Comparison of ENCODE assay signal across 13 mouse cellular contexts in the genomic region with DNA sequence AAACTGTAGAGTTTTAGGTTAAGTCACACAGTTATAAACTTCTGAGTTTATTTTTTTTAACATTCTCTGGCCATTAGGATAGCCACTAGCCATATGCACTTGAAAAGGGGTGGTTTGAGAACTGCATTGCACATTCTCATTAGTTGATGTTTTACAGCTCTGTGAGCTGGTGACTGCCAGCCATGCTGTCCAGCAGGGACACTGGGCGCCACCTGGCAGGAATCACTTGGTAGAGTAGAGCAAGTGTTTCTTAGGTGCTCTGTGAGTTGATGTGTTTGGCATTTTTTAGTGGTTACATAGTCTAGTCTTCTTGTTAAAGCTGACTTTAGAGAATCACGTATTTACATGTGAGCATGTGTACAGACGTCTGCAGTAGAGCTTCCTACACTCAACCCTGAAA. TPM values are rescaled to one million over a fixed set of nuclear protein-coding genes. Genes with fewer than 3 reads are reported as not detected.
DNase-seq lines count a peak whose midpoint lies in the region; ATAC-seq and TF ChIP-seq lines count a peak whose summit lies in the region.
"Had no signal": no experiment of that assay in that cellular context is flagged by ENCODE, and none has a peak within 500 bp of the region (broad histone marks: within the 10 kb centered on the region; RNA-seq: fewer than 3 reads in every experiment).

No protein-coding gene starts in this region.

- H3K79me2 ChIP-seq in CH12.LX (replicated peaks; ENCODE audit: control insufficient read depth, extremely low read depth, insufficient read depth, poor library complexity, severe bottlenecking), result peaks cover 14% of the 10 kb centered on the region

- dilution Hi-C loops in CH12.LX (cut with MboI; ENCODE audit: extremely low pct_ligation_motif_present, extremely low pct_unique_long_range_greater_than_20kb, low sequenced_read_pairs), result no loop called here

- DNase-seq in heart, adult 9 months (ENCODE audit: low spot score in 2 of 2), result no peak
- no peak for DNase-seq in CH12.LX (ENCODE audit: extremely low read depth)
- DNase-seq in hindbrain, embryonic 11.5 days (ENCODE audit: low spot score), result no peak
- DNase-seq in midbrain, embryonic 10.5 days (ENCODE audit: low spot score), result no peak
- no peak for DNase-seq in cerebellum, adult 8-10 months
- no peak for DNase-seq in urinary bladder, adult 2 months (ENCODE audit: low spot score)
- no peak for DNase-seq in testis, postnatal 14 days (ENCODE audit: low spot score)
- DNase-seq: cerebellum, adult 2 months; gastrocnemius, postnatal 36 days; lung, postnatal 10 days had no signal

- TF ChIP-seq RAD21 in CH12.LX (IDR thresholded peaks at IDR 0.05; ENCODE audit: low read depth, low read length), result no peak; the same call in none of the 2 replicates

- H3K4me1 ChIP-seq in heart, embryonic 13.5 days, result peaks cover 76% of the 10 kb centered on the region
- peaks cover 26 to 77% of the 10 kb centered on the region in 2 experiments for H3K4me1 ChIP-seq in CH12.LX (ENCODE audit: control insufficient read depth in 1 of 2, insufficient read depth in 2 of 2)
- H3K4me1 ChIP-seq in hindbrain, embryonic 11.5 days (replicated peaks; ENCODE audit: control insufficient read depth, insufficient read depth, low read length), result peaks cover 4% of the 10 kb centered on the region; the same call in 1 of the 2 replicates
- peaks cover 51% of the 10 kb centered on the region for H3K4me1 ChIP-seq in midbrain, embryonic 10.5 days

- H3K27me3 ChIP-seq in heart, embryonic 13.5 days (replicated peaks), result no peaks in the 10 kb centered on the region
- no peaks in the 10 kb centered on the region for H3K27me3 ChIP-seq in CH12.LX (replicated peaks)
- no peaks in the 10 kb centered on the region for H3K27me3 ChIP-seq in hindbrain, embryonic 11.5 days (ENCODE audit: control insufficient read depth, insufficient read depth, low read length)
- no peaks in the 10 kb centered on the region for H3K27me3 ChIP-seq in midbrain, embryonic 10.5 days (ENCODE audit: low read depth, poor library complexity, severe bottlenecking)

- H3K4me3 ChIP-seq in heart, embryonic 13.5 days, result no peak overlapping the region
- H3K4me3 ChIP-seq in CH12.LX (replicated peaks in 1 of 3; ENCODE audit: low read depth in 2 of 3, low read length in 2 of 3, poor library complexity in 1 of 3), result no peak overlapping the region
- H3K4me3 ChIP-seq in hindbrain, embryonic 11.5 days (ENCODE audit: low read depth, low read length), result no peak overlapping the region
- peak overlapping the region; percentile 24 for H3K4me3 ChIP-seq in midbrain, embryonic 10.5 days

- in situ Hi-C loops in CH12.LX (cut with MboI; ENCODE audit: low pct_ligation_motif_present, low pct_unique_long_range_greater_than_20kb, low sequenced_read_pairs), result no loop called here

- peak in 1 of 2 experiments; percentile 29; a peak in 2 of 4 replicates for TF ChIP-seq CTCF in CH12.LX (conservative IDR thresholded peaks at IDR 0.05 in 1 of 2, IDR thresholded peaks at IDR 0.05 in 1 of 2; ENCODE audit: low read depth in 2 of 2, low read length in 2 of 2)

- WGBS in heart, embryonic 13.5 days, result 68% methylated on average over 3 of the region's 3 CpGs
- 76% methylated on average over 3 of the region's 3 CpGs for WGBS in hindbrain, embryonic 11.5 days
- 81% methylated on average over 3 of the region's 3 CpGs for WGBS in midbrain, embryonic 10.5 days

- TF ChIP-seq POLR2A in CH12.LX (IDR thresholded peaks at IDR 0.05; ENCODE audit: low read depth, low read length), result no peak

- no peak for ATAC-seq in heart, embryonic 13.5 days (ENCODE audit: extremely low read depth, insufficient number of reproducible peaks, low FRiP score, low TSS enrichment)
- ATAC-seq in hindbrain, embryonic 11.5 days (ENCODE audit: low FRiP score), result no peak
- ATAC-seq: CD4-positive, CD25-positive, alpha-beta regulatory T cell, adult 4 months; intestine, embryonic 16.5 days had no signal

- H3K36me3 ChIP-seq in heart, embryonic 13.5 days, result peaks cover 79% of the 10 kb centered on the region
- H3K36me3 ChIP-seq in CH12.LX (replicated peaks in 1 of 2; ENCODE audit: control insufficient read depth in 1 of 2, insufficient read depth in 1 of 2, low read length in 1 of 2), result peaks cover 40 to 75% of the 10 kb centered on the region in 2 experiments
- H3K36me3 ChIP-seq in hindbrain, embryonic 11.5 days (ENCODE audit: control insufficient read depth, insufficient read depth, low read length), result peaks cover 5% of the 10 kb centered on the region; the same call in 1 of the 2 replicates
- peaks cover 81% of the 10 kb centered on the region for H3K36me3 ChIP-seq in midbrain, embryonic 10.5 days

- no peaks in the 10 kb centered on the region for H3K9me3 ChIP-seq in heart, embryonic 13.5 days
- H3K9me3 ChIP-seq in CH12.LX (replicated peaks; ENCODE audit: low read length), result no peaks in the 10 kb centered on the region
- H3K9me3 ChIP-seq in hindbrain, embryonic 11.5 days (ENCODE audit: control insufficient read depth, low read length), result no peaks in the 10 kb centered on the region
- H3K9me3 ChIP-seq in midbrain, embryonic 10.5 days (replicated peaks), result no peaks in the 10 kb centered on the region

- H3K9ac ChIP-seq in heart, embryonic 13.5 days, result peak overlapping the region; percentile 38
- H3K9ac ChIP-seq in CH12.LX (ENCODE audit: insufficient read depth, low read depth), result no peak overlapping the region; the same call in 1 of the 2 replicates
- H3K9ac ChIP-seq in hindbrain, embryonic 11.5 days (ENCODE audit: low read depth, low read length), result peak overlapping the region; percentile 27; the same call in 1 of the 2 replicates

- H3K27ac ChIP-seq in heart, embryonic 13.5 days (replicated peaks), result no peak overlapping the region
- no peak overlapping the region for H3K27ac ChIP-seq in CH12.LX (ENCODE audit: insufficient read depth, low read depth)
- peak overlapping the region; percentile 24; the same call in 1 of the 2 replicates for H3K27ac ChIP-seq in hindbrain, embryonic 11.5 days (ENCODE audit: low read depth, low read length)
- H3K27ac ChIP-seq in midbrain, embryonic 10.5 days (replicated peaks), result peak overlapping the region; percentile 77

- TF ChIP-seq EP300 in CH12.LX (IDR thresholded peaks at IDR 0.05; ENCODE audit: low read length), result no peak

- H3K4me2 ChIP-seq in heart, embryonic 13.5 days, result peak overlapping the region; percentile 20; the same call in 1 of the 2 replicates
- H3K4me2 ChIP-seq in CH12.LX (ENCODE audit: insufficient read depth, low read depth, poor library complexity, severe bottlenecking), result no peak overlapping the region; the same call in 1 of the 2 replicates
- 0 out of 2 replicates have a peak overlapping the region, but pooled peaks have one; percentile 11 for H3K4me2 ChIP-seq in hindbrain, embryonic 11.5 days (replicated peaks; ENCODE audit: low read depth, low read length)

TF ChIP-seq in CH12.LX, 34 proteins besides CTCF, POLR2A, EP300 and RAD21:
- no peak for TF ChIP-seq ELF1 (IDR thresholded peaks at IDR 0.05; ENCODE audit: low read depth, low read length)
- TF ChIP-seq TBP (conservative IDR thresholded peaks at IDR 0.05; ENCODE audit: low read depth, low read length), result no peak
- no peak for TF ChIP-seq MAX (IDR thresholded peaks at IDR 0.05; ENCODE audit: low read length)
- no peak for TF ChIP-seq SIN3A (IDR thresholded peaks at IDR 0.05; ENCODE audit: low read length)
- peak; percentile 12; the same call in 1 of the 2 replicates for TF ChIP-seq SMC3 (IDR thresholded peaks at IDR 0.05; ENCODE audit: low read depth, low read length)

RNA-seq across cellular contexts. Expression of gene Klf11, which starts 5.4 kb away (rescaled TPM):
- polyA plus RNA-seq in heart, embryonic 13.5 days (2015; fragmentation: Nextera tagmentation; extraction: Ambion mirVana), result 16.8 and 17.5 TPM in 2 replicates
- 3.6 and 7.3 TPM in 2 replicates for total RNA-seq in CH12.LX (2012; rRNA removed)
- 7.2 and 8.0 TPM in 2 replicates for total RNA-seq in CH12.LX (2014; rRNA removed)
- polyA plus RNA-seq in CH12.LX (2012; ENCODE audit: insufficient read length, low read depth), result 7.5 and 9.2 TPM in 2 replicates
- polyA plus RNA-seq in hindbrain, embryonic 11.5 days (2014; fragmentation: Nextera tagmentation; extraction: Ambion mirVana), result 12.5 and 14.3 TPM in 2 replicates
- polyA plus RNA-seq in midbrain, embryonic 10.5 days (2016; fragmentation: Nextera tagmentation; extraction: Ambion mirVana), result 13.6 and 16.1 TPM in 2 replicates
- 12.3 and 13.1 TPM in 2 replicates for polyA plus RNA-seq in urinary bladder, adult 2 months (2012; rRNA removed)

RNA-seq across cellular contexts. Expression of gene Cys1, which starts 25.2 kb away (rescaled TPM):
- 0.56 and 1.2 TPM in 2 replicates for polyA plus RNA-seq in heart, embryonic 13.5 days (2015; fragmentation: Nextera tagmentation; extraction: Ambion mirVana)
- total RNA-seq in CH12.LX (2012; rRNA removed) (not detected in 2 replicates), CH12.LX (2014; rRNA removed) (not detected in 2 replicates)
- polyA plus RNA-seq in CH12.LX (2012; ENCODE audit: insufficient read length, low read depth), result not detected in 2 replicates
- 0.88 and 1.2 TPM in 2 replicates for polyA plus RNA-seq in hindbrain, embryonic 11.5 days (2014; fragmentation: Nextera tagmentation; extraction: Ambion mirVana)
- 0.39 and 0.49 TPM in 2 replicates for polyA plus RNA-seq in midbrain, embryonic 10.5 days (2016; fragmentation: Nextera tagmentation; extraction: Ambion mirVana)
- polyA plus RNA-seq in urinary bladder, adult 2 months (2012; rRNA removed), result 49.0 and 49.9 TPM in 2 replicates
- polyA plus RNA-seq: CD4-positive, CD25-positive, alpha-beta regulatory T cell, adult 4 months had no signal

RNA-seq across cellular contexts. Expression of gene Rrm2, which starts 51.6 kb away (rescaled TPM):
- polyA plus RNA-seq in heart, embryonic 13.5 days (2015; fragmentation: Nextera tagmentation; extraction: Ambion mirVana), result 248 and 263 TPM in 2 replicates
- 89.0 and 138 TPM in 2 replicates for total RNA-seq in CH12.LX (2012; rRNA removed)
- total RNA-seq in CH12.LX (2014; rRNA removed), result 180 and 187 TPM in 2 replicates
- 202 and 214 TPM in 2 replicates for polyA plus RNA-seq in CH12.LX (2012; ENCODE audit: insufficient read length, low read depth)
- 335 and 391 TPM in 2 replicates for polyA plus RNA-seq in hindbrain, embryonic 11.5 days (2014; fragmentation: Nextera tagmentation; extraction: Ambion mirVana)
- polyA plus RNA-seq in midbrain, embryonic 10.5 days (2016; fragmentation: Nextera tagmentation; extraction: Ambion mirVana), result 732 and 813 TPM in 2 replicates
- polyA plus RNA-seq in urinary bladder, adult 2 months (2012; rRNA removed), result 3.9 and 4.0 TPM in 2 replicates

Comparison
In these comparisons a context has a peak if more than half of its experiments do, and no peak if none do; other contexts are left out.
1. H3K27ac ChIP-seq: peak in hindbrain, embryonic 11.5 days (single experiment) and midbrain, embryonic 10.5 days (single experiment); none in heart, embryonic 13.5 days (single experiment) and CH12.LX (single experiment).
2. RNA of gene Cys1, which starts 25.2 kb away (polyA plus RNA-seq): 49.0 to 49.9 TPM in urinary bladder, adult 2 months; 0.88 to 1.2 TPM in hindbrain, embryonic 11.5 days, 0.56 to 1.2 TPM in heart, embryonic 13.5 days, 0.39 to 0.49 TPM in midbrain, embryonic 10.5 days and not detected in CH12.LX; every median in the first group is over 10 times any median in the second.
3. RNA of gene Rrm2, which starts 51.6 kb away (polyA plus RNA-seq): 732 to 813 TPM in midbrain, embryonic 10.5 days, 335 to 391 TPM in hindbrain, embryonic 11.5 days, 248 to 263 TPM in heart, embryonic 13.5 days and 202 to 214 TPM in CH12.LX; 3.9 to 4.0 TPM in urinary bladder, adult 2 months; every median in the first group is over 10 times any median in the second.